Mouse (Mus musculus) Patski (cell line): ENCODE measurements at regions not wholly inside any gene's neighbourhood (a gene's known extent, or its start where the extent isn't known, plus 50 kb on each side); places are given as distances from the start of the nearest gene placed in this dataset.
"Not testable (repeated sequence)": the region's sequence is repeated elsewhere in the genome, so short reads cannot be mapped to it uniquely, and the experiment has no call there.

ENCODE experiments used
- ATAC-seq: fragments of 100-300 bp; one replicate; pipeline ENCODE4 v1.8.0; 2021
- CTCF ChIA-PET: fragments of 350-600 bp; sonication (Branson Sonifier 250); formaldehyde crosslinking; loops from one replicate; lab custom pipeline; 2022; ENCODE audit warnings: inconsistent platforms; lab: Charles Lee
- POLR2A ChIA-PET: fragments of 350-600 bp; sonication (Branson Sonifier 250); formaldehyde crosslinking; loops from one replicate; lab custom pipeline; 2022; ENCODE audit warnings: antibody characterized with exemption, inconsistent platforms; lab: Charles Lee
- DNase-seq: peaks from one replicate; pipeline ENCODE4 v3.0.0-alpha.2; 2011; ENCODE audit warnings: low read depth, low spot score
- H3K27me3 ChIP-seq: fragments of 371-371 bp; one replicate; pipeline ENCODE4 v1.5.1; 2021
- CTCF ChIP-seq: fragments of 100-300 bp; IDR thresholded peaks from one replicate; pipeline ENCODE4 v1.5.1; 2021
- in situ Hi-C: fragments of 300-500 bp; cut with MboI; formaldehyde crosslinking; loops from 3 replicates; pipeline ENCODE4 v1.11.1; 2018; ENCODE audit warnings: low pct_unique_long_range_greater_than_20kb, mixed read lengths

DNA sequence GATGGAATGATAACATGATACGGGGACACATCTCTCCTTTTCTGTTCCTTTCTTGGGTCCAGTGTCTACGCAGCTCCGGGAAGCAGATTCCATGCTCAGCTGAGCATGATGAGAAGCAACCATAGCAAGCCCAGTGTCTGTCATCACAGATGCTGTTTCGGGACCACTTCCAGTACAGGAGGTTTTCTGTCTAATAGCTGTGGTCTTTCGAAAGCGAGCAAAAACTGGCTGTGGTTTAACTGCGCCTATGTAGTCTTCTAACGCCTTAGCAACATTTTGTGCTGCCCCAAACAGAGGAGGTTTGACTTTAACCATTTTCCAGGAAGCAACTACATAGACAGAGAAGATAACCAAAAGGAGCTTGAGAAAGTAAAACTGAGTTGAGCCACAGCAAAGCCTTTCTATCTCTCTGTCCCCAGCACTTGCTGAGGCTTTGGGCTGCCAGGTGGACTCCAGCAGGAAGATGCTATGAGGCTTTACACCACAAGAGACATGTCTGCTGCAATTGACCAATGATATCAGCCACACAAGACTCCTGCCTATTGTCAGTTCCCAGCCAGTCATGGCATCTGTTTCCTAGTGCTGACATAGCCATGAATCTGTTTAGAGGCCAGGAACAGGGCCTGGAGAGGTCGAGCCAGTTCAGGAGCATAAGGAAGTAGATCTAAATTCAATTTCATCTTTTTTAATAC is 95.1 kb downstream of the Stard3nl start:
- POLR2A ChIA-PET, DNase-seq, CTCF ChIA-PET, in situ Hi-C loops, H3K27me3 ChIP-seq: not testable (repeated sequence)
- ATAC-seq = peak; percentile 21

DNA sequence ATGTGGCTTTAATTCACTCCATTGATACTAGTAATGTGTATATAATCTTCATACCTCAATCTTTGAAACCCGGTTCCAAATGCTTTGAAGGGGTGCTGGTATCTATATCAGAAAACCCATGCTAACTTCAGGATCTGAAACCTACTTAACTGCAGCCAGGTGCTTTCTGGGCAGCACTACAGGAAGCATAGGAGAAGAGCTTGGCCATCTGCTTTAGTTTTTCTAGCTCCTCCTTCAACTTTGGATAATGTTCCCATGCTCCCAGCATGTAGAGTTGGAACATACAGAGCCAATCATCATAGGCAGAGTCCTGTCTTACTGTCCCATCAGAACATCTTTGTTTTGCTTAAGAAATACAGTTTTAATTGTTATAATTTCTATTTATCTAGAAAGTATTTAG is 99.3 kb downstream of the Stard3nl start:
- POLR2A ChIA-PET = no interaction called here
- CTCF ChIA-PET = interaction anchor here (2.0 kb wide), 1 partner anchor 388 kb away, joined by 5 read pairs; no protein-coding TSS in a partner anchor
- in situ Hi-C loops = no loop called here
- TF ChIP-seq CTCF = no peak
- ATAC-seq = no peak
- no peak for DNase-seq
- H3K27me3 ChIP-seq = no peaks in the 10 kb centered on the region

GRCm38 (mm10) chr13:19293041-19293440 is 102.6 kb downstream of the Stard3nl start:
- peak; percentile 50 for TF ChIP-seq CTCF
- POLR2A ChIA-PET = no interaction called here
- CTCF ChIA-PET = interaction anchor here (0.9 to 1.5 kb wide), 4 partner anchors 339 to 396 kb away, joined by 3 to 6 read pairs (median 4); no protein-coding TSS in a partner anchor
- peak; percentile 26 for ATAC-seq
- H3K27me3 ChIP-seq = no peaks in the 10 kb centered on the region
- in situ Hi-C loops = no loop called here
- DNase-seq = no peak

- no peak for TF ChIP-seq CTCF
- DNase-seq = no peak
- ATAC-seq = no peak
- CTCF ChIA-PET = no interaction called here
- in situ Hi-C loops = loop anchor here (5.0 kb wide), 1 partner anchor 46 kb away; no protein-coding TSS in a partner anchor
- H3K27me3 ChIP-seq = no peaks in the 10 kb centered on the region
- POLR2A ChIA-PET = no interaction called here
These were observed 112.4 kb downstream of the Stard3nl start for GRCm38 (mm10) chr13:19283161-19283560.

DNA sequence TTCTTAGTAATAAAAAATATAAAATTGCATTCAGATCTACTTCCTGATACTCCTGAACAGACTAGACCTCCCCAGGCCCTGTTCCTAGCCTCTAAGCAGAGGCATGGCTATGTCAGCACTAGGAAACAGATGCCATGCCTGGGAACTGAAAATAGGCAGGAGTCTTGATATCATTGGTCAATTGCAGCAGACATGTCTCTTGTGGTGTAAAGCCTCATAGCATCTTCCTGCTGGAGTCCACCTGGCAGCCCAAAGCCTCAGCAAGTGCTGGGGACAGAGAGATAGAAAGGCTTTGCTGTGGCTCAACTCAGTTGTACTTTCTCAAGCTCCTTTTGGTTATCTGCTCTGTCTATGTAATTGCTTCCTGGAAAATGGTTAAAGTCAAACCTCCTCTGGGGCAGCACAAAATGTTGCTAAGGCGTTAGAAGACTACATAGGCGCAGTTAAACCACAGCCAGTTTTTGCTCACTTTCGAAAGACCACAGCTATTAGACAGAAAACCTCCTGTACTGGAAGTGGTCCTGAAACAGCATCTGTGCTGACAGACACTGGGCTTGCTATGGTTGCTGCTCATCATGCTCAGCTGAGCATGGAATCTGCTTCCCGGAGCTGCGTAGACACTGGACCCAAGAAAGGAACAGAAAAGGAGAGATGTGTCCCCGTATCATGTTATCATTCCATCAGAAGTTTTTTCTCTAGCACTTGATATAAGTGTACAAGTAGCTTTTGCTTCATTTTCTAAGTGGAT is 122.9 kb downstream of the Stard3nl start:
- ATAC-seq = peak; percentile 31
- POLR2A ChIA-PET = interaction anchor here (0.6 kb wide), 1 partner anchor 89 kb away, joined by 4 read pairs; no protein-coding TSS in a partner anchor
- CTCF ChIA-PET, DNase-seq, in situ Hi-C loops, H3K27me3 ChIP-seq: not testable (repeated sequence)

DNA sequence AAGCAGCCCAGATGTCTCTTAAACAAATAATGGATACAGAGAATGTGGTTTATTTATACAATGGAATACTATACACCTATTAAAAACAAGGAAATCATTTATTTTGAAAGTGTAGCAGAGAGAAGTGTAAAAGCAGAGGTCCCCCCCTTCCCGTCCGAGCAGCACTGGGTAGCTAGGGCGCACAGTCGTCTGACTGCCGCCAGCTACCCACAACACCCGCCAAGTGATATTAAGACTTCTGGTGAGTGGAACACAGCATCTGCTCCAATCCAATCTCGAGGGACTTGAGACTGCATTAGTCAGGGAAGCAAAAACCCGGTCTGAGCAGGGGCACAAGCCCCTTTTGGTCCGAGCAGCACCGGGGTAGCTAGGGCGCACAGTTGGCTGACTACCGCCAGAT is 130.6 kb downstream of the Stard3nl start:
- DNase-seq, POLR2A ChIA-PET: not testable (repeated sequence)

DNA sequence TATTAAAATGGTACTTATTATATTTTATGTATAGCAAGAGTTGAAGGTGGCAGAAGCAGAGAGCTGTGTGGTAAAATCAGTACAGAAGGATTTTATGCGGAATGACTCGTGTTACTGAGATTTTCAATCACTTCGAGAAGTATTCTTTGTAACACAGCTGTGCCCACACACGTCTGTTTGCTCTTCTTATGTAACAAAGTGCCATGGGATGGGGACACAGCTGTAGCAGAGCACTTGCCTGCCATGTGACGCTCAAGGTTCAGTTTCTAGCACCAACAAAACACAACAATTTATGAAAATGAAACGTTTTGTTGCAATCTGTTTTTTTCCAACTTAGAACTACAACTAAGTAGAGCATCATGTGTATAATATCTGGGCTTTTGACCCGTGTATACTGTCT is 149.0 kb downstream of the Stard3nl start:
- POLR2A ChIA-PET, CTCF ChIA-PET, in situ Hi-C loops, H3K27me3 ChIP-seq, ATAC-seq, DNase-seq: not testable (repeated sequence)

More for the DNA sequence above, 130.6 kb downstream of the Stard3nl start:
- in situ Hi-C loops = loop anchor here (5.0 kb wide), 1 partner anchor 48 kb away; no protein-coding TSS in a partner anchor
- H3K27me3 ChIP-seq, ATAC-seq, CTCF ChIA-PET: not testable (repeated sequence)

DNA sequence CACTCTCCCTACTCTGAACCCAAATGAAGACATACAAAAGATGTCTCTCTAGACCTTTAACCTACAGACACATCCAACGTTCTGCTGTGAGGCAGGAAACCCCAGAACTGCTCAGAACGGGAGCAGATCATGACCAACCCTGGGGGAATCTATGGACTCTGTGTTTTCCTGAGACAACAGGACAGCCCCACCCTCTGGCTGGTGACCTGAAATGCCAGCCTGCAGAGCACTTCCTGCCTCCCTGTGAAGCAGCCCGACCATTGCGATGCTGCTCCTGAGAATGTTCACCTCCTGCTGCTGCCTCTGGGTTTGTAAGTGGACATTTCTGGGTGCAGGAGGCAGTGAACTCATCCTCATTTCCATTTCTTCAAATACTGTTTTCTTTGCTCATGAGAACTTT is 153.0 kb downstream of the Stard3nl start:
- CTCF ChIA-PET, in situ Hi-C loops, H3K27me3 ChIP-seq, ATAC-seq, DNase-seq, POLR2A ChIA-PET: not testable (repeated sequence)

GRCm38 (mm10) chr13:19236340-19236739 is 159.3 kb downstream of the Stard3nl start:
- ChIA-PET POLR2A (no interaction called here), CTCF (no interaction called here)
- H3K27me3 ChIP-seq = no peaks in the 10 kb centered on the region
- in situ Hi-C loops = loop anchor here (5.0 kb wide), 1 partner anchor 46 kb away; no protein-coding TSS in a partner anchor
- DNase-seq = no peak
- no peak for ATAC-seq
- peak; percentile 46 for TF ChIP-seq CTCF

DNA sequence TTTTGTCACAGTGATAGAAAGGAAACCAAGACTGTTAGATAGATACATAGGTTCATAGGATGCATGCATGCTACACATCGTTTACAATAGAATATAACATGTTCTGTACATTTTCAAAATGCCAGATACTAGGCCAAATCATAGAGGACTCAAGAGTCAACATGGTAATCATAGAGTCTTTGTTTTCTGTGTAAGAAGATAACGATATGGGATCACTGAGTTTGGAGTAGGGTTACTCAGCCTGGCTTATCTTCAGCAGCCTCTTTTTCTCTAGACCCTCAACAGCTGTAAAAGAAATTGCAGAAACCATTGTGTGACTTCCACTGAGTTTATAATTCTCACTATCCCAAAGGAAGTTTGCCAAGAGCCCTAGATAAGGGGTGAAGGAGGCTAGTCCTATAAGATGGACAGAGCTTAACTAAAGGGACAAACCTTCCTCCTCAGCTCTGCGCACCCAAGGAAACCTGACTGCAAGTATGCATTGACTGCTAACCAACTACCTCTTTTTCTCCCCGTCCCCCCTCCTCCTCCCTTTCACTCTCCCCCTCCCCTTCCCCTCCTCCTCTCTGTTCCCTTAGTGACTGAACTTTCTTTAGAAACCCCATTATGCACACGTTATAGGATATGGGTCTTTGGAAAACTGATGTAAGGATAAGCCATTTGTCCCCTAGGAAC is 160.8 kb downstream of the Stard3nl start:
- no peak for TF ChIP-seq CTCF
- in situ Hi-C loops = loop anchor here (5.0 kb wide), 1 partner anchor 47 kb away; no protein-coding TSS in a partner anchor
- ChIA-PET POLR2A (no interaction called here), CTCF (no interaction called here)
- no peaks in the 10 kb centered on the region for H3K27me3 ChIP-seq
- no peak for ATAC-seq
- DNase-seq = no peak

GRCm38 (mm10) chr13:19220004-19220403 is 175.6 kb downstream of the Stard3nl start:
- DNase-seq, ATAC-seq, CTCF ChIA-PET, H3K27me3 ChIP-seq, in situ Hi-C loops, POLR2A ChIA-PET: not testable (repeated sequence)

- in situ Hi-C loops = loop anchor here (5.0 kb wide), 1 partner anchor 43 kb away; no protein-coding TSS in a partner anchor
- CTCF ChIA-PET = not testable (repeated sequence)
These were observed 176.1 kb downstream of the Stard3nl start for GRCm38 (mm10) chr13:19219383-19219991.

More at GRCm38 (mm10) chr13:19219383-19219991, 176.1 kb downstream of the Stard3nl start:
- POLR2A ChIA-PET, DNase-seq, H3K27me3 ChIP-seq, ATAC-seq: not testable (repeated sequence)
